Mouse (Mus musculus) testis, adult 2 months (tissue): ENCODE measurements around the gene Vegfc. TPM values are rescaled to one million over a fixed set of nuclear protein-coding genes. Genes with fewer than 3 reads are reported as not detected.

Source experiments
- H3K27ac ChIP-seq: fragments of 200-500 bp; 2 replicates; pipeline ENCODE4 v1.5.1; 2012; ENCODE audit warnings: low read depth, low read length; ENCODE audit not compliant: control insufficient read depth, insufficient read depth
- H3K27me3 ChIP-seq: fragments of 200-500 bp; 2 replicates; pipeline ENCODE4 v1.6.1; 2012; ENCODE audit warnings: mild to moderate bottlenecking, low read length, moderate library complexity; ENCODE audit not compliant: control insufficient read depth, insufficient read depth
- H3K36me3 ChIP-seq: fragments of 200-500 bp; 2 replicates; pipeline ENCODE4 v1.6.1; 2012; ENCODE audit warnings: mild to moderate bottlenecking, low read length; ENCODE audit not compliant: control insufficient read depth, insufficient read depth
- H3K4me1 ChIP-seq: fragments of 200-500 bp; 2 replicates; pipeline ENCODE4 v1.6.1; 2012; ENCODE audit warnings: low read length; ENCODE audit not compliant: control insufficient read depth, insufficient read depth
- H3K4me3 ChIP-seq: fragments of 200-500 bp; 2 replicates; pipeline ENCODE4 v1.5.1; 2012; ENCODE audit warnings: low read depth, mild to moderate bottlenecking, low read length, moderate library complexity, mixed read lengths; ENCODE audit not compliant: control insufficient read depth
- CTCF ChIP-seq: fragments of 200-500 bp; IDR thresholded peaks from 2 replicates; pipeline ENCODE4 v1.5.1; 2012; ENCODE audit warnings: low read depth, mild to moderate bottlenecking, inconsistent platforms, low read length, moderate library complexity; ENCODE audit not compliant: control insufficient read depth, insufficient read depth, insufficient replicate concordance
- POLR2A ChIP-seq: fragments of 200-500 bp; IDR thresholded peaks from 2 replicates; pipeline ENCODE4 v1.6.1; 2012; ENCODE audit warnings: low read depth, mild to moderate bottlenecking, inconsistent platforms, low read length, moderate library complexity; ENCODE audit not compliant: control insufficient read depth
- polyA plus RNA-seq: library from polyadenylated mRNA; depleted of rRNA; stranded (reverse); fragments of >200 nt; gene quantifications from 2 replicates; pipeline ENCODE4 v1.2.3, GENCODE M21; 2012

The Vegfc gene
- polyA plus RNA-seq, 1 experiment, result 0.48 TPM

GRCm38 (mm10) chr8:54076791-54077270 lies 575 bp upstream of the Vegfc start:
- TF ChIP-seq CTCF (no peak), POLR2A (no peak)
- Histone ChIP-seq H3K4me3 (peak overlapping the region; percentile 64), H3K4me1 (peaks cover 6% of the 10 kb centered on the region), H3K27me3 (no peaks in the 10 kb centered on the region), H3K36me3 (no peaks in the 10 kb centered on the region), H3K27ac (no peak overlapping the region)

- Histone ChIP-seq H3K27ac (no peak overlapping the region), H3K27me3 (no peaks in the 10 kb centered on the region), H3K4me1 (peaks cover 6% of the 10 kb centered on the region), H3K4me3 (peak overlapping the region; percentile 64; the same call in 1 of the 2 replicates), H3K36me3 (no peaks in the 10 kb centered on the region)
- TF ChIP-seq CTCF (no peak), POLR2A (no peak)
Measured at GRCm38 (mm10) chr8:54078121-54078440, 675 bp downstream of the Vegfc start.

DNA sequence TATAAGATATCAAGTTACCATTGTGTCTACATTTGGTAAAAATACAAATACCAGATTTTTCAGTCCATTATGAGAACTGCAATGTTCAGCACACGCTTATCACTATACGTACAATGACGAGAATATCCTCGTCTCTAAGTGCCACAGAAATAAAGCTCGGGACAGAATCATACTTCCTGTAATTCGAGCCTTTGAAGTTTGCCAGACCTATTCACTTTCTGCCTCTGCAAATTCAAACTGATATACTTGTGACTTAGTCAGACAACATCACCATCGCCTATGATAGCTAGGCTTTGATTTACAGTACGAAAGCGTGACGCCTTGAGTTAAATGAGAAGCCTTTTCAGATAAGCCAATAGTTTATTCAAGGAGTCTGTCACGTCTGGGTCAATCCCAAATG lies 1.6 kb downstream of the Vegfc start:
- Histone ChIP-seq H3K27ac (no peak overlapping the region), H3K36me3 (no peaks in the 10 kb centered on the region), H3K4me3 (no peak overlapping the region), H3K27me3 (no peaks in the 10 kb centered on the region), H3K4me1 (peaks cover 6% of the 10 kb centered on the region)
- TF ChIP-seq CTCF, result no peak
- TF ChIP-seq POLR2A, result no peak

DNA sequence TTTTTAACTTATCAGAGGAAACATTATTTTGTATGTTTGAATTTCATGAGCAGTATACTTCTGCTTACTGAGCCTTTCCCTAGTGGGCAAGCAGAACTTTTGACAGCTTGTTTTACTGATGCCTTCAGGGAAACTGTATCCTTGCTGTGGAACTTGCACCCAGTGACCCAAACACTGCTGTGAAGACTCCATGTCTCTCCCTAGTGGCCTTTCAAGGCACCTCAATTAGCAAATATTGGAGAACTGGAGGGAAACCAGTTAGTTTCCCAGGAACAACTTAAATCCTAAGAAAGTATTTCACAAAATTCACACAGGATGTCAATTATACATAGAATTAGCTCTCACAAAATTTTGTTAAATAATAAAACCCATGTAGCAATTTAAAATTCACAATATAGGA lies 2.2 kb downstream of the Vegfc start:
- H3K36me3 ChIP-seq, result no peaks in the 10 kb centered on the region
- no peak for TF ChIP-seq POLR2A
- TF ChIP-seq CTCF, result no peak
- H3K27ac ChIP-seq, result no peak overlapping the region
- no peak overlapping the region for H3K4me3 ChIP-seq
- peaks cover 6% of the 10 kb centered on the region for H3K4me1 ChIP-seq
- no peaks in the 10 kb centered on the region for H3K27me3 ChIP-seq

DNA sequence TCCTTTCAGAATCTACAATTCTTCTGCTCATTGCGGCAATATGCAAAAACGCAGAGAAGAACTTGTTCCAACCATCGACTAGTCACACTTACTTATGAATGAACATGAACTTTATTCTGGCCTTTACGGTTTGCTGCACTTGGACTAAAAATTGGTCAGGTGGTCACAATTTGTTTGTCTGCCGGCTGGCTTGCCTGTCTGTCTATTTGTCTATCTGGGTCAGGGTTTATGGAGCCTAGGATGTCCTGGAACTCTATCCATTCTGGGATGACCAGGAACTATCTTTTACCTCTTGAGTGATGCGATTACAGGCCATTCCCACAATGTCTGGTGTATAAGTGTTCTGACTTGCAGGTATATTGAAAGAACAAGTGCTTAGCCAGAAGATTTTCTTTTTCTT lies 8.5 kb downstream of the Vegfc start:
- Histone ChIP-seq H3K36me3 (no peaks in the 10 kb centered on the region), H3K4me1 (no peaks in the 10 kb centered on the region), H3K4me3 (no peak overlapping the region), H3K27ac (no peak overlapping the region), H3K27me3 (no peaks in the 10 kb centered on the region)
- TF ChIP-seq CTCF (no peak), POLR2A (no peak)

DNA sequence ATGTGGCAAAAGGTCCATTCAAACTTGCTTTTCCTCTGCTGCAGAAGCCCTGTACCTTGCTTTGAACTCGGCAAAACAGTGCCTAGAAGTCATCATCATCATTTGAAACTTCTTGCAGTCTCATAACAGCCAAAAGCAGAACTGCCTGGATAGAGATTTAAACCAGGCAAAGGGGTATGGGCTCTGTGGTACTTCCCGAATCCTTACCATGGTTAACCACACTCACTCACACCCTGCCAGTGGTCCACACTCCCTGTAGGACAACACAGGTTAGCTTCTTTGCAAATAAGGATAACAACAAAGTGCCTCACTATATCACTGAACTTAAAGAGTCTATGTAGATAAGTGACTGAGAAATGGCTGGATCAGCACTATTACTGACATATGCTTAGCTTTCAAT lies 9.7 kb downstream of the Vegfc start:
- no peaks in the 10 kb centered on the region for H3K36me3 ChIP-seq
- H3K4me3 ChIP-seq, result no peak overlapping the region
- no peaks in the 10 kb centered on the region for H3K27me3 ChIP-seq
- H3K27ac ChIP-seq, result no peak overlapping the region
- no peak for TF ChIP-seq CTCF
- TF ChIP-seq POLR2A, result no peak
- no peaks in the 10 kb centered on the region for H3K4me1 ChIP-seq

GRCm38 (mm10) chr8:54089204-54089603 lies 11.8 kb downstream of the Vegfc start:
- no peaks in the 10 kb centered on the region for H3K36me3 ChIP-seq
- TF ChIP-seq CTCF, result no peak
- no peak for TF ChIP-seq POLR2A
- H3K27me3 ChIP-seq, result no peaks in the 10 kb centered on the region
- no peak overlapping the region for H3K27ac ChIP-seq
- no peak overlapping the region for H3K4me3 ChIP-seq
- H3K4me1 ChIP-seq, result no peaks in the 10 kb centered on the region

DNA sequence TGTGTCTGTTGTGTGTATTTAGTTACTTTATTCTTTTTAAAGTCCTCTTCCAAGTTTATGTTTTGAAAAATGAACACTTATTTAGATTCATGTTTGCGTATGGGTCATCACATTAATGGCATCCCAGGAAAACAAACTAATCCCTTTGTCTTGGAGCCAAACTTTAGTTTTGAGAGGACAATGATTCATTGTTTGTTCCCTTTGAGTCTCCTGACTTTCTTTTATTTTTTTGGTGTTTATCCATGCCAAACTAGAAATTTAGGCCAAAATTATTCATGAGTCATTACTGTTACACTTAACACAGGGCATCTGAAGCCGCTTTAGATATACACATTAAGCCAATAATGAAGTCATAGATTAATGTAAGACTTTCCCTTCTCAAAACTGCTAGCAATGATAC lies 12.5 kb downstream of the Vegfc start:
- Histone ChIP-seq H3K36me3 (no peaks in the 10 kb centered on the region), H3K27me3 (no peaks in the 10 kb centered on the region), H3K4me3 (no peak overlapping the region), H3K27ac (no peak overlapping the region), H3K4me1 (no peaks in the 10 kb centered on the region)
- TF ChIP-seq CTCF, result no peak
- no peak for TF ChIP-seq POLR2A

DNA sequence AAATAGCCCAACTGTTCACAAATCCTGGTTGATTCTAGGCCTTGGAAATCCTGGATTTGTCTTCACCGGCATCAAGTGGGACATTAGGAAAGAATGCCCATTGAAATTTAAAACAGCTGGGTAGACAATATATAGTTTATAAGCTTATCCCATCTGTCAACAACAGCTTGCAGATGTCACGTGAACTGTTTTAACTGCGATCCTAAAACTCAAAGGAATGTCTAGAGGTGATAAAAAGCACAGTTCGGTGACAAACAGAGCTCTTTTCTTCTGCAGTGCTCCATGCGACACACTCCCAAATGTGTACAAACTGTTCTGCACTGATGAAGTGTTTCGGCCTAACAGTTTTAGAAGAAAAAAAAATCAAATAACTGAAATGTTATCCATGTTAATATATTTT lies 22.7 kb downstream of the Vegfc start:
- TF ChIP-seq POLR2A (no peak), CTCF (no peak)
- H3K4me1 ChIP-seq, result no peaks in the 10 kb centered on the region
- H3K4me3 ChIP-seq, result no peak overlapping the region
- no peaks in the 10 kb centered on the region for H3K36me3 ChIP-seq
- H3K27me3 ChIP-seq, result no peaks in the 10 kb centered on the region
- no peak overlapping the region for H3K27ac ChIP-seq
